Mouse (Mus musculus): ENCODE data around the gene Nemp2. TPM values are rescaled to one million over a fixed set of nuclear protein-coding genes. Genes with fewer than 3 reads are reported as not detected.
"Not testable (repeated sequence)": the region's sequence is repeated elsewhere in the genome, so short reads cannot be mapped to it uniquely, and the experiment has no call there.

The Nemp2 gene
- polyA plus RNA-seq, 1 experiment, result 19.7 TPM

- Histone ChIP-seq H3K27me3 (ENCODE audit: control insufficient read depth, insufficient read depth, low read length, poor library complexity, severe bottlenecking) (no peaks in the 10 kb centered on the region), H3K4me1 (ENCODE audit: control insufficient read depth, insufficient read depth, low read length) (no peaks in the 10 kb centered on the region), H3K9me3 (replicated peaks; ENCODE audit: control insufficient read depth, insufficient read depth, low read length, poor library complexity, severe bottlenecking) (no peaks in the 10 kb centered on the region), H3K4me3 (ENCODE audit: low read depth, low read length) (no peak overlapping the region), H3K36me3 (ENCODE audit: control insufficient read depth, insufficient read depth, low read length, poor library complexity, severe bottlenecking) (no peaks in the 10 kb centered on the region), H3K9ac (ENCODE audit: low read depth, poor library complexity, severe bottlenecking) (no peak overlapping the region), H3K27ac (ENCODE audit: insufficient read depth, low read length) (no peak overlapping the region)
- no peak for TF ChIP-seq CTCF (IDR thresholded peaks at IDR 0.05; ENCODE audit: low read depth, low read length)
- no peak for TF ChIP-seq POLR2A (IDR thresholded peaks at IDR 0.05; ENCODE audit: insufficient read depth, low read length)
- no peak for TF ChIP-seq EP300 (IDR thresholded peaks at IDR 0.05; ENCODE audit: insufficient read depth, low read depth, low read length)
These were observed 45.4 kb downstream of the Nemp2 start for GRCm38 (mm10) chr1:52675561-52676551.

GRCm38 (mm10) chr1:52676621-52677020 is 46.1 kb downstream of the Nemp2 start:
- no peak for TF ChIP-seq CTCF (IDR thresholded peaks at IDR 0.05; ENCODE audit: low read depth, low read length)
- TF ChIP-seq POLR2A (IDR thresholded peaks at IDR 0.05; ENCODE audit: insufficient read depth, low read length), result no peak
- no peak for TF ChIP-seq EP300 (IDR thresholded peaks at IDR 0.05; ENCODE audit: insufficient read depth, low read depth, low read length)
- no peak overlapping the region for H3K9ac ChIP-seq (ENCODE audit: low read depth, poor library complexity, severe bottlenecking)
- no peak overlapping the region for H3K27ac ChIP-seq (ENCODE audit: insufficient read depth, low read length)
- no peaks in the 10 kb centered on the region for H3K4me1 ChIP-seq (ENCODE audit: control insufficient read depth, insufficient read depth, low read length)
- no peaks in the 10 kb centered on the region for H3K36me3 ChIP-seq (ENCODE audit: control insufficient read depth, insufficient read depth, low read length, poor library complexity, severe bottlenecking)
- no peaks in the 10 kb centered on the region for H3K27me3 ChIP-seq (ENCODE audit: control insufficient read depth, insufficient read depth, low read length, poor library complexity, severe bottlenecking)
- H3K4me3 ChIP-seq (ENCODE audit: low read depth, low read length), result no peak overlapping the region
- H3K9me3 ChIP-seq (replicated peaks; ENCODE audit: control insufficient read depth, insufficient read depth, low read length, poor library complexity, severe bottlenecking), result no peaks in the 10 kb centered on the region

GRCm38 (mm10) chr1:52683550-52683949 is 53.0 kb downstream of the Nemp2 start:
- H3K27ac ChIP-seq (ENCODE audit: insufficient read depth, low read length), result no peak overlapping the region
- no peaks in the 10 kb centered on the region for H3K4me1 ChIP-seq (ENCODE audit: control insufficient read depth, insufficient read depth, low read length)
- TF ChIP-seq EP300 (IDR thresholded peaks at IDR 0.05; ENCODE audit: insufficient read depth, low read depth, low read length), result no peak
- no peak for TF ChIP-seq POLR2A (IDR thresholded peaks at IDR 0.05; ENCODE audit: insufficient read depth, low read length)
- TF ChIP-seq CTCF (IDR thresholded peaks at IDR 0.05; ENCODE audit: low read depth, low read length), result no peak
- H3K36me3 ChIP-seq (ENCODE audit: control insufficient read depth, insufficient read depth, low read length, poor library complexity, severe bottlenecking), result no peaks in the 10 kb centered on the region
- no peaks in the 10 kb centered on the region for H3K9me3 ChIP-seq (replicated peaks; ENCODE audit: control insufficient read depth, insufficient read depth, low read length, poor library complexity, severe bottlenecking)
- H3K9ac ChIP-seq (ENCODE audit: low read depth, poor library complexity, severe bottlenecking), result no peak overlapping the region
- H3K4me3 ChIP-seq (ENCODE audit: low read depth, low read length), result no peak overlapping the region
- no peaks in the 10 kb centered on the region for H3K27me3 ChIP-seq (ENCODE audit: control insufficient read depth, insufficient read depth, low read length, poor library complexity, severe bottlenecking)

GRCm38 (mm10) chr1:52687636-52688035 is 57.1 kb downstream of the Nemp2 start:
- H3K9ac ChIP-seq (ENCODE audit: low read depth, poor library complexity, severe bottlenecking), result no peak overlapping the region
- no peaks in the 10 kb centered on the region for H3K36me3 ChIP-seq (ENCODE audit: control insufficient read depth, insufficient read depth, low read length, poor library complexity, severe bottlenecking)
- no peaks in the 10 kb centered on the region for H3K4me1 ChIP-seq (ENCODE audit: control insufficient read depth, insufficient read depth, low read length)
- no peak for TF ChIP-seq CTCF (IDR thresholded peaks at IDR 0.05; ENCODE audit: low read depth, low read length)
- TF ChIP-seq POLR2A (IDR thresholded peaks at IDR 0.05; ENCODE audit: insufficient read depth, low read length), result no peak
- no peak for TF ChIP-seq EP300 (IDR thresholded peaks at IDR 0.05; ENCODE audit: insufficient read depth, low read depth, low read length)
- no peaks in the 10 kb centered on the region for H3K9me3 ChIP-seq (replicated peaks; ENCODE audit: control insufficient read depth, insufficient read depth, low read length, poor library complexity, severe bottlenecking)
- no peak overlapping the region for H3K4me3 ChIP-seq (ENCODE audit: low read depth, low read length)
- no peaks in the 10 kb centered on the region for H3K27me3 ChIP-seq (ENCODE audit: control insufficient read depth, insufficient read depth, low read length, poor library complexity, severe bottlenecking)
- no peak overlapping the region for H3K27ac ChIP-seq (ENCODE audit: insufficient read depth, low read length)

GRCm38 (mm10) chr1:52694456-52694855 is 64.0 kb downstream of the Nemp2 start:
- H3K27me3 ChIP-seq (ENCODE audit: control insufficient read depth, insufficient read depth, low read length, poor library complexity, severe bottlenecking); H3K36me3 ChIP-seq (ENCODE audit: control insufficient read depth, insufficient read depth, low read length, poor library complexity, severe bottlenecking); H3K9ac ChIP-seq (ENCODE audit: low read depth, poor library complexity, severe bottlenecking); H3K27ac ChIP-seq (ENCODE audit: insufficient read depth, low read length); H3K4me3 ChIP-seq (ENCODE audit: low read depth, low read length); H3K4me1 ChIP-seq (ENCODE audit: control insufficient read depth, insufficient read depth, low read length); H3K9me3 ChIP-seq (replicated peaks; ENCODE audit: control insufficient read depth, insufficient read depth, low read length, poor library complexity, severe bottlenecking): not testable (repeated sequence)

Other genes starting within 250 kb of the Nemp2 start
- 11.2 and 12.0 TPM in 2 replicates for gene Nab1, start 130.0 kb upstream of the Nemp2 start, polyA plus RNA-seq (2011; ENCODE audit: insufficient read depth, insufficient read length, low read depth, missing spikeins)
- 3.5 and 4.3 TPM in 2 replicates for gene Mfsd6, start 96.8 kb downstream of the Nemp2 start, polyA plus RNA-seq (2011; ENCODE audit: insufficient read depth, insufficient read length, low read depth, missing spikeins)
- 5.7 and 7.7 TPM in 2 replicates for gene Inpp1, start 187.0 kb downstream of the Nemp2 start, polyA plus RNA-seq (2011; ENCODE audit: insufficient read depth, insufficient read length, low read depth, missing spikeins)
- gene Hibch, start 214.2 kb downstream of the Nemp2 start, polyA plus RNA-seq (2011; ENCODE audit: insufficient read depth, insufficient read length, low read depth, missing spikeins), result 22.6 and 26.3 TPM in 2 replicates